Mouse (Mus musculus): ENCODE results near the gene Vav1.

Gene Vav1

DNA sequence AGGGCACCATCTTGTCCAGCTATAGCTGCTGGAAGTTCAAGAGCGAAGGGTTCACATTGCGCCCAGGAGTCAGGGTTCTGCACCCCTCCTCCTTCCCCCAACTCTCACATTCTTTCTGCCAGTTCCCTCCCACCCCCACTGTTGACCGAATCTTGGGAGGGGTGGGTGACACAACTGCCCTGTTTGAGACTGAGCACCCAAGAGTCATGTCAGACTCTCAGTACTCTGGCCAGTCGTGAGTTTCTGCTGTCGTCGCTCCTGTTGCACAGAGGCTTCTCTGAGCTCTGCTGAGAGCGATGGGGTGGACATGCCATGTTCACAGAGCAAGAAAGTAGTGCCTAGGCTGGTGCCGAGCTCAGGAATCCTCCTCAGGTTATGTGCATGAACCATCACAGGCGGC is 60.4 kb downstream of the Vav1 start:
- DNase-seq (ENCODE audit: low spot score) = no peak

DNA sequence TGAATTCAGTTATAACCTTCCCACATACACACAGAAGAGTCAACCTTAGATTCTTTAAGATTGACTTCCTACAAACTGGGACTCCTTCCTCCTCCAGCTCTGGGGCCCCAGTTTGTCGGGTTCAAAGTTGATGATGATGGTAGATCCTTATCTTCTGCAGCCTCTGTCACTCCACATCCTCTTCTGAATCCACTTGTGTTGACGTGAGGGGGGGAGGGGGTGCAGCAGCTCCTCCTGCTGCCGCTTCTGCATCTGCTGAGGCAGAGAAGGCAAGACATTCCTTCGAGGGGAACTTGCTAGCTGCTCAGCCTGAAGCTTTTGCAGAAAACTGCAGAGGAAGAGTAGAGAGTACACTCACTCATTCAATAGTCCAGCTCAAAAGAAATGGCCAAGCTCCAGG is 62.7 kb downstream of the Vav1 start:
- no peak for DNase-seq (ENCODE audit: low spot score)

DNA sequence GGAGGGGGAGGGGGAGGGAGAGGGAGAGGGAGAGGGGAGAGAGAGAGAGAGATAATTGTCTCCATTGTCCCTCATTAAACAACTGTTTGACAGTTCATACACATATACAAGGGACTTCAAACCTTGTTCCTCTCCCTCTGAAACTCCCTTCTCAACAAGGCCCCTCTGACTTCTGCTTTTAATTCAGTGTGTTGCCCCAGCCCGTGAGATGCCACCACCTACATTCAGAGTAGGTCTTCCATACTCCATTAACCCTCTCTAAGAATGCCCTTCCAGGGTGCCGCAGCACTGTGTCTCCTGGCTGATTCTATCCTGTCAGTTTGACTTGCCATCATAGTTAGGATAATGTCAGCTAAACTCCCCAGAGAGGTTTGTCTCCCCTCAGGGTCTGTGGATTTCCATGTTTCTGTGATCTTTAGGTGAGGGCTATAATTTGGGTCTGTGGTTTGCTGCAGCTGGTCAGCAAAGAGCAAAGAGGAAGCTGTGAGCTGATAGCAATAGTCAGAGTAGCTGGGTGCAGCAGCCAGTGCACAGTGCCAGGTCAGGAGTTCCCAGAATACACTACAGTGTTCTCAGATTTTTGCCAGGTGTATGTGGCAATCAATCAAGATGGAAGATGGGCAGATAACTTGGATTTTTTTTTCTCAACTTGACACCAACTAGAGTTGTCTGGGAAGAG is 65.3 kb downstream of the Vav1 start:
- DNase-seq (ENCODE audit: low spot score) = peak; percentile 26

DNA sequence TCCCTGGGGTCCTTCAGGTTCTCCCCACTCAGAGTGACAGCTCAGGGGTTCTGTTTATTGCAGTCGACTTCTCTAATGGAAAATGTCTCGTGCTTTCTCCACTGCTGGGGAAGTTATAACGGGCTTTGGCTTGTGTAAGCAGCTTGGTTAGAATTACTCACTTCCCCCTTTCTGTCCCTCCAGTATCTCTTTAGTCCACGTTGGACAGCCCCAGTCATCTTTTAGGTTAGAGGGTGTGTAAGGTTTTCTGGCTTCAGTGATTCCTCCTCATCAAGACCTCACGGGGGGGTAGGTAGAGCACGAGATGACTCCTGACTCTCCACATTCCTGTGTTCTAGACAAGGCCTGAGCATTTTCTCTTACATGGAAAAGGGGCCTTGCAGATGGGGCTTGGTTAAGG is 68.1 kb downstream of the Vav1 start:
- peak; percentile 50 for DNase-seq (ENCODE audit: low spot score)

DNA sequence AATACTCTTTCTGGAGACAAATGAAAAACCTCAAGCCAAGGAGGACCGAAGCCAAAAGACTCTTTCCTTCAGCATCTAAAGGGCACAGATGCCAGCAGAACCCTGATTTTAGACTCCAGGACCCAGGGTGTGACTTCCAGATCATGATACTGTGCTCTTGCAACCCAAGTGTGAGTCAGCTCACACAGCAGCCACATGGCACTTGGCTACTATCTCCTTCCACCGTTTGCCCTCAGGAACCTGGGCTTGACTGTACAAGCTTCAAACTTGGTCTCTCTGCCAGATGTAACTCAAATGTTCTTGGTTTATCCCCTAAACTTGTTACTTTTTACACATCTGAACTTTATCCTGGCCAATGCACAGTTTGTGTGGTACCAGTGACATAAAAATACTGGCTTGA is 68.9 kb downstream of the Vav1 start:
- no peak for DNase-seq (ENCODE audit: low spot score)

DNA sequence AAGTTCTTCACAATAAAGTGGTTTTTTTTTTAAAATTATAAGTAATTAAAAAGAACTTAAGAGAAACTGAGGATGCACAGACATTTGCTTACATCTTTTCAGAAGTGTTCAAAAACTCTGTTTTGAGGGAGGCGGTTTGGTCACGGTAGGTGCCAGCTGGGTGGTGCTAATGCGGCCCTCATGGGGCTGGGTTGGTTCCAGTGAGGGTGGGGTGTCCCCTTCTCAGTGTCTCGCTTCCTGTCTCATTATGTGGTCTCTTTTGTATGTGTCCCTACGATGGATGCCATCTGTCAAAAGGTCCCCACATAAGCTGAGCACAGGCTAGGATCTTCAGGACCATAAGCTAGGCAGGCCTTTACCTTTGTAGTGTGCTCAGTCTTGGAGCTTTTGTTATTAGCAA is 70.2 kb downstream of the Vav1 start:
- peak; percentile 36 for DNase-seq (ENCODE audit: low spot score)

DNA sequence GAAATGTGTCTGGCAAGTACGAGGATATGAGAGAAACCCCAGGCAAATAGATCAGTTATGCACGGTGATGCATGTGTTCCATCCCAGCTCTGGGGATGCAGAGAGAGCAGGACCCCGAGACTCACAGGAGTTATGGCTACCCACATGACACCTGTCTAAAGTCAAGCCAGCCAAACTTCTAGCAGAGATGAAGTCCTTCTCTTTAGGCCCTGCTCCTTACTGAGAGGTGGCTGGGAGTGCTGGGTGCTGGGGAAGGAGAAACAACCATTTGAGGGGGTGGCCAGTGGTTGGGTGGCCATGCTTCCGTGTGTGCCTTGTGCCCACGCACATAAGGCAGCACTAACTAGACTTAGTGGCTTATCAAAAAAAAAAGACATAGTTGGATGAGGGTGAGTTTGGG is 71.3 kb downstream of the Vav1 start:
- DNase-seq (ENCODE audit: low spot score) = no peak

DNA sequence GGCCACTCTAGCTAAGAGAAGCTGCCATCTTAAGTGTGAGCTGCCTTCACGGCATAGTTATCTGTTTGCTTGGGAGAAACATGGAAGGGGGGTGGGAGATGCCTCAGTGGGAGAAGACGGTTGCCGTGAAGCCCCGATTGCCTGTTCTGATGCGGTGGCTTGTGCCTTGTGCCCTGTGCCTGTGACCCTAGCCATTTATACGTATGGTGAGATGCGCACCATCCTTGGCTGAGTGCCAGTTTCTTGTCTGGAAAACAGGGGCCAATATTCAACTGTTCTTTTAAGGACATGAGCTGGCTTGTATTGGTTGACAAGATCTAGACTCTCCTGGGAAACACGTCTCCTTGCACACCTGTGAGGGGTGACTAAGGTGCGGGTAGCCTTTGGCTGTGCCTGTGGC is 72.2 kb downstream of the Vav1 start:
- no peak for DNase-seq (ENCODE audit: low spot score)

DNA sequence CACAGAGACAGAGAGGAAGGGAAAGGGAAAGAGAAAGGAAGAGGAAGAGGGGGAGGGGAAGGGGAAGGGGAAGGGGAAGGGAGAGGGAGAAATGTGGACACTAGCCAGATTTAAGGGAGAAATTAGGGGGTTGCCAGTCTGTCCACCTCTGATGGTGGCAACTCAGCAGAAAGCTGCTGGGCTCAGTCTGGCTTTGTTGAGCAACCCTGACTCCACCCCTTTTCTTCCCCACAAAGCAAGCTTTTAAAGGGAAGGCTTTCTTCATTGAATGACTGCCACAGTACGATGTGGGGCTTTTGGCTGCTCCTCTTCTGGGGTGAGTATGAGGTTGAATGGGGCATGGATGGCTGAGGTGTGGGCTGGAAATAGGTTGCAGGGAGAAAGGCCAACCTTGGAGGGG is 79.5 kb downstream of the Vav1 start, which contains the start of gene Adgre1:
Gene Adgre1 (plus strand): TSS at position 251 of the 400 bp plus-strand sequence.
- DNase-seq (ENCODE audit: low spot score) = peak; percentile 25

DNA sequence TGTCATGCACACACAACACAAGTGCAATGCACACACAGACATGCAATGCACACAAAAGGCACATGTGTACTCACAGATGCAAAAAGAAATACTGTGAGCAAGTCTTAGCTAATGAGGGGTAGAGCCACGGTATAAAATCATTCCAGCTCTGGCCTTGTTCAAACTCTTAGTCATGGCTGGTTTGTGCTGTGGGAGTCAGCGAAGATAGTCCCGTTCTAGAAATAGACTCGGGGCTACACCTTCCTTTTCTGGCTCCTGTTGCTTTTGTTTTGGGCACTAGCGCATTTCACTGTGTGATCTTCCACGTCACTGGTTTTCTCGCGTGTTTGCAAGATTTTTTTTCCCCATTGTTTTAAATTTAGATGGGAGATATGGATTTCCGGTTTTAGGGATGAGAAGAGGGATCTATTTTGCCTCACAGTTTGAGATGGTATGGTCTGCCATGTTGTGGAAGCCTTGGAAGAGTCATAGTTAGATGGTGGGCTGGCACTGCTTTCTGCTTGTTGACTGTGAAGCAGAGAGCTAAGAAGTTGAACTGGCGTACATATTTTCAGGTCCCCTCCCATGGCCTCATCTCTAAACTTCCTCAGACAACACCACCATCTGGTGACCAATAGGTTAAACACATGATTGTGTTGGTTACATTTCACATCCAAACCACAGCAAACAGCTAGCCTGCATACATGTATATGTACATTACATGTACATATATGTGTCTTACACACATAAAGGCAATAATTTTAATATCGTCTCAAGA is 80.8 kb downstream of the Vav1 start:
- no peak for DNase-seq (ENCODE audit: low spot score)

Measured in lung, postnatal 25 days (tissue).